Mouse (Mus musculus) embryonic fibroblast, embryonic 13.5 days (primary cell): ENCODE results near the gene Zfp853. TPM values are rescaled to one million over a fixed set of nuclear protein-coding genes. Genes with fewer than 3 reads are reported as not detected.
A peak's percentile ranks its signal among the peaks of the same experiment; 100 is the strongest.

Source experiments
- H3K27ac ChIP-seq: 2 replicates; pipeline ENCODE4 v1.5.1; 2012; ENCODE audit warnings: low read length, control low read depth, inconsistent platforms; ENCODE audit not compliant: insufficient read depth
- H3K4me1 ChIP-seq: 2 replicates; pipeline ENCODE4 v1.6.1; 2011; ENCODE audit warnings: low read length; ENCODE audit not compliant: control insufficient read depth, insufficient read depth
- H3K4me3 ChIP-seq: 2 replicates; pipeline ENCODE4 v1.5.1; 2011; ENCODE audit warnings: mild to moderate bottlenecking, control low read depth, low read length; ENCODE audit not compliant: insufficient read depth
- CTCF ChIP-seq: IDR thresholded peaks from 2 replicates; pipeline ENCODE4 v1.5.1; 2011; ENCODE audit warnings: mild to moderate bottlenecking, control low read depth, low read length, moderate library complexity, borderline replicate concordance; ENCODE audit not compliant: insufficient read depth
- POLR2A ChIP-seq: IDR thresholded peaks from 2 replicates; pipeline ENCODE4 v1.6.1; 2011; ENCODE audit warnings: low read depth, mild to moderate bottlenecking, control low read depth, low read length, moderate library complexity
- polyA plus RNA-seq: library from polyadenylated mRNA; stranded (reverse); fragments of >200 nt; gene quantifications from 2 replicates; pipeline ENCODE4 v1.2.4, GENCODE M21; 2011; ENCODE audit warnings: low read depth; ENCODE audit not compliant: missing spikeins, insufficient read length

Zfp853 gene
- polyA plus RNA-seq, 1 experiment = 0.44 TPM

GRCm38 (mm10) chr5:143295330-143295729 lies 1.9 kb upstream of the Zfp853 start:
- Histone ChIP-seq H3K4me3 (no peak overlapping the region), H3K4me1 (no peaks in the 10 kb centered on the region), H3K27ac (no peak overlapping the region)
- TF ChIP-seq CTCF = no peak
- no peak for TF ChIP-seq POLR2A

GRCm38 (mm10) chr5:143294862-143295261 lies 1.4 kb upstream of the Zfp853 start:
- H3K4me1 ChIP-seq = no peaks in the 10 kb centered on the region
- TF ChIP-seq CTCF (no peak), POLR2A (no peak)
- no peak overlapping the region for H3K27ac ChIP-seq
- no peak overlapping the region for H3K4me3 ChIP-seq

- H3K4me1 ChIP-seq = peaks cover 1% of the 10 kb centered on the region; the same call in 1 of the 2 replicates
- no peak overlapping the region for H3K4me3 ChIP-seq
- no peak for TF ChIP-seq POLR2A
- TF ChIP-seq CTCF = no peak
- no peak overlapping the region for H3K27ac ChIP-seq
These were observed 544 bp downstream of the Zfp853 start for GRCm38 (mm10) chr5:143292879-143293278.

- Histone ChIP-seq H3K4me1 (peaks cover 2% of the 10 kb centered on the region; the same call in 1 of the 2 replicates), H3K27ac (no peak overlapping the region), H3K4me3 (no peak overlapping the region)
- TF ChIP-seq POLR2A = no peak
- TF ChIP-seq CTCF = no peak
These were observed 4.1 kb downstream of the Zfp853 start for GRCm38 (mm10) chr5:143289299-143289698.

GRCm38 (mm10) chr5:143288378-143288911 lies 5.0 kb downstream of the Zfp853 start:
- no peak for TF ChIP-seq POLR2A
- no peak for TF ChIP-seq CTCF
- H3K4me3 ChIP-seq = no peak overlapping the region

GRCm38 (mm10) chr5:143287774-143288328 lies 5.6 kb downstream of the Zfp853 start:
- H3K4me1 ChIP-seq = peaks cover 2% of the 10 kb centered on the region; the same call in 1 of the 2 replicates
- TF ChIP-seq CTCF (no peak), POLR2A (no peak)
- no peak overlapping the region for H3K4me3 ChIP-seq
- H3K27ac ChIP-seq = no peak overlapping the region

More at GRCm38 (mm10) chr5:143288378-143288911, 5.0 kb downstream of the Zfp853 start:
- Histone ChIP-seq H3K4me1 (peaks cover 2% of the 10 kb centered on the region; the same call in 1 of the 2 replicates), H3K27ac (no peak overlapping the region)

- TF ChIP-seq POLR2A = no peak
- peak; percentile 30; the same call in 1 of the 2 replicates for TF ChIP-seq CTCF
- Histone ChIP-seq H3K27ac (no peak overlapping the region), H3K4me3 (no peak overlapping the region), H3K4me1 (peaks cover 2% of the 10 kb centered on the region; the same call in 1 of the 2 replicates)
These were observed 8.7 kb downstream of the Zfp853 start for GRCm38 (mm10) chr5:143284762-143285161.

GRCm38 (mm10) chr5:143279247-143279646 lies 14.2 kb downstream of the Zfp853 start:
- no peak overlapping the region for H3K4me3 ChIP-seq
- TF ChIP-seq CTCF = no peak
- no peak for TF ChIP-seq POLR2A

GRCm38 (mm10) chr5:143275761-143276160 lies 17.7 kb downstream of the Zfp853 start:
- Histone ChIP-seq H3K27ac (no peak overlapping the region), H3K4me1 (peaks cover 16% of the 10 kb centered on the region), H3K4me3 (no peak overlapping the region)
- TF ChIP-seq CTCF (no peak), POLR2A (no peak)

More at GRCm38 (mm10) chr5:143279247-143279646, 14.2 kb downstream of the Zfp853 start:
- H3K4me1 ChIP-seq = no peaks in the 10 kb centered on the region
- no peak overlapping the region for H3K27ac ChIP-seq
